Mouse (Mus musculus) urinary bladder, adult 18-20 months (tissue): ENCODE measurements at regions not wholly inside any gene's neighbourhood (a gene's known extent, or its start where the extent isn't known, plus 50 kb on each side); places are given as distances from the start of the nearest gene placed in this dataset.
A peak's percentile ranks its signal among the peaks of the same experiment; 100 is the strongest.

ENCODE experiments used
- DNase-seq, 2 experiments: peaks; one replicate each; pipeline ENCODE4 v3.0.0; 2022; ENCODE audit warnings: low spot score in 2 of 2, mixed read lengths in 2 of 2

GRCm38 (mm10) chr4:131577571-131577970 is 260.5 kb downstream of the Ptpru start:
- no peak for DNase-seq

- no peak for DNase-seq
These were observed 252.1 kb downstream of the Ptpru start for GRCm38 (mm10) chr4:131585946-131586345.

GRCm38 (mm10) chr4:131587536-131587935 is 250.6 kb downstream of the Ptpru start:
- DNase-seq: no peak

- DNase-seq: no peak
These were observed 248.0 kb downstream of the Ptpru start for GRCm38 (mm10) chr4:131590136-131590535.

- DNase-seq: no peak
These were observed 246.6 kb downstream of the Ptpru start for GRCm38 (mm10) chr4:131591456-131591855.

- DNase-seq: no peak
These were observed 240.1 kb downstream of the Ptpru start for GRCm38 (mm10) chr4:131597996-131598395.

GRCm38 (mm10) chr4:131614434-131614833 is 223.7 kb downstream of the Ptpru start:
- DNase-seq: no peak

GRCm38 (mm10) chr4:131615587-131615986 is 222.5 kb downstream of the Ptpru start:
- peak in 1 of 2 experiments; percentile 6 for DNase-seq

GRCm38 (mm10) chr4:131638105-131638504 is 200.0 kb downstream of the Ptpru start:
- no peak for DNase-seq

- no peak for DNase-seq
These were observed 182.1 kb downstream of the Ptpru start for GRCm38 (mm10) chr4:131656034-131656433.

- peak in 1 of 2 experiments; percentile 26 for DNase-seq
These were observed 180.2 kb downstream of the Ptpru start for GRCm38 (mm10) chr4:131657922-131658321.

- no peak for DNase-seq
These were observed 177.2 kb downstream of the Ptpru start for GRCm38 (mm10) chr4:131660931-131661330.

- no peak for DNase-seq
These were observed 166.1 kb downstream of the Ptpru start for GRCm38 (mm10) chr4:131671784-131672515.

GRCm38 (mm10) chr4:131677966-131678365 is 160.1 kb downstream of the Ptpru start:
- no peak for DNase-seq

- DNase-seq: no peak
These were observed 154.9 kb downstream of the Ptpru start for GRCm38 (mm10) chr4:131683176-131683575.

GRCm38 (mm10) chr4:131685544-131685943 is 152.5 kb downstream of the Ptpru start:
- no peak for DNase-seq

GRCm38 (mm10) chr4:131694232-131694631 is 143.9 kb downstream of the Ptpru start:
- no peak for DNase-seq

- peak in 1 of 2 experiments; percentile 35 for DNase-seq
These were observed 141.9 kb downstream of the Ptpru start for GRCm38 (mm10) chr4:131695941-131696912.
